Mouse (Mus musculus) brain, embryonic 14.5 days (tissue): ENCODE data around the gene Stra6. TPM values are rescaled to one million over a fixed set of nuclear protein-coding genes. Genes with fewer than 3 reads are reported as not detected.

ENCODE experiments used
- DNase-seq: peaks from one replicate; pipeline ENCODE4 v3.0.0-alpha.2; 2011; ENCODE audit warnings: low read depth
- CTCF ChIP-seq: fragments of 200-500 bp; IDR thresholded peaks from 2 replicates; pipeline ENCODE4 v1.5.1; 2012; ENCODE audit warnings: inconsistent platforms, mild to moderate bottlenecking, moderate library complexity, borderline replicate concordance; ENCODE audit not compliant: insufficient read depth, insufficient read length; ENCODE audit errors: extremely low read depth
- POLR2A ChIP-seq: fragments of 200-500 bp; IDR thresholded peaks from 2 replicates; pipeline ENCODE4 v1.6.1; 2012; ENCODE audit warnings: mild to moderate bottlenecking, inconsistent platforms, borderline replicate concordance; ENCODE audit not compliant: poor library complexity, insufficient read depth, insufficient read length, severe bottlenecking; ENCODE audit errors: extremely low read depth
- polyA plus RNA-seq: library from polyadenylated mRNA; depleted of rRNA; stranded (reverse); fragments of >200 nt; gene quantifications from 2 replicates; pipeline ENCODE4 v1.2.3, GENCODE M21; 2012

The Stra6 gene
- polyA plus RNA-seq, 1 experiment: 18.6 TPM

DNA sequence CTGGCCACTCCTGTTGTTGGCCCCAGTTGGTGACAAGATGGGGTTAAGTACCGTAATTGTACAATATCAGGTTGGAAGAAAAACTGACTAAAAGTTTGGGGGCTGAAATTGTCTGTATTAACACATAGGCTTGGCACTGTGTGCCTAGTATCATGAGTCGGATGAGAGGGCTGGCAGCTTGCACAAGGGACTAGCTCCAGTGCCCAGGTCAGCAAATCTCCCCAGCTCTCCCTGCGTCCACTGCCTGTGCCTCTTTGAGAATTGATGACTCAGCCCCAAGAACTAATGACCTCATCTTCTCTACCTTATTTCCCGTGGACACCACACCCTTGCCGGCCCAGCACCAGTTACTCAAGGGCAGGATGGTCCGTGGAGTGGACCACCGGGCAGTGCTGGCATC is 13.7 kb upstream of the Stra6 start:
- TF ChIP-seq POLR2A (no peak), CTCF (no peak)
- no peak for DNase-seq

DNA sequence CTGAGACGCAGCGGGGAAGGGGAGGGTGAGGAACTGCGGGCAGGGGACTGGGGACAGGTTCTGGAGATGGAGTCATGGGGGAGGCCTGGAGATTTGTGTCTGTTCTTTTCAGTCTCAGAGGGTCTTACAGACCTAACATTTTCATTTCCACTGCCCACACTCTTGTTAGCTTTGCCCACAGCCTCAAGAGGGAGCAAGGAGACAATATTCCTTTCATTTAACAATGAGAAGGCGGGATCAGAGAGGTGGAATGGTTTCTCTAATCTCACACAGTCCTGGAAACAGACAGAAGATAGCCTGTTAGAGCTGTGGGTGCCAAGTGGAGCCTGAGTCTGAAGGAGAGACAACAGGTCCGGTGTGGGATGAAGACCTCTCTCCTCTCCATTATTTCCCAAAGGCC is 11.7 kb upstream of the Stra6 start:
- TF ChIP-seq CTCF (peak; percentile 52; the same call in 1 of the 2 replicates), POLR2A (no peak)
- DNase-seq: peak; percentile 76

DNA sequence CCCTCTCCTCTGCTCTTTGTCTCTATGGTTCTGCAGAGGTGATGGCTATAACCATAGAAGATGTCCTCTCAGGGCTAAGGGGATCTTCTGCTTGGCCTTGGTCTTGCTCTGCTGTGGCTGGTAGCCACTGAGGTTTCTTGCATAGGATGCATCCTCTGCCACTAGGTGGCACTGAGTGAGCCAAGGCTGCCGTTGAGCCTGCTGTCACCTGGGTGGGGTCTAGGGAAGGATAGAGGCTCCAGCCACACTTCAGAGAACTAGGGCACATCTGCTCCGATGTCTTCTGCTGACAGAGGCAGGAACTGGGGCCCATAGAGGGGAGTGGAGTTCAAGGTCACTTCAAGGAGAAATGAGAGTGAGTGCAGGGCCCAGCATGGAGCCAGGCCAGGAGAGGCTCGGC is 10.5 kb upstream of the Stra6 start:
- DNase-seq: peak; percentile 86
- TF ChIP-seq POLR2A: no peak
- peak; percentile 84 for TF ChIP-seq CTCF

DNA sequence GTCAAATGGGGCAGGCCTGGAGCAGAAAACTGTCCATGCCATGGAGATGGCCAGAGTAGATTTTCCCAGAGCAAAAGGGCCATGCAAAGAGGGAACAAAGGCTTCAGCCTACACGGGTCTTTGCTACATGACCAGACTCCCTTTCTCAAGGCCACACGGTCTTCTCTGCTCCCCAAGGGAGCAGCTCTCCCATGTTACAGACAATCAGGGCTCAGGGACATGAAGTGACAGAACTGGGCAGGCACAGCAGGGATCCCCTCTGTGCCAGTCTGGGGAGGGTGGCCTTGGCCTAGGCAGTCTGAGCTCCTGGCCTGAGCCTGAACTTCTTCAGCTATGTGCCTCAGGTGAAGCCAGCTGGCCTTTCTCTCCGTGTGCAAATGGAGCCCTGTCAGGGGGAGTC is 10.0 kb upstream of the Stra6 start:
- DNase-seq: no peak
- no peak for TF ChIP-seq POLR2A
- no peak for TF ChIP-seq CTCF

DNA sequence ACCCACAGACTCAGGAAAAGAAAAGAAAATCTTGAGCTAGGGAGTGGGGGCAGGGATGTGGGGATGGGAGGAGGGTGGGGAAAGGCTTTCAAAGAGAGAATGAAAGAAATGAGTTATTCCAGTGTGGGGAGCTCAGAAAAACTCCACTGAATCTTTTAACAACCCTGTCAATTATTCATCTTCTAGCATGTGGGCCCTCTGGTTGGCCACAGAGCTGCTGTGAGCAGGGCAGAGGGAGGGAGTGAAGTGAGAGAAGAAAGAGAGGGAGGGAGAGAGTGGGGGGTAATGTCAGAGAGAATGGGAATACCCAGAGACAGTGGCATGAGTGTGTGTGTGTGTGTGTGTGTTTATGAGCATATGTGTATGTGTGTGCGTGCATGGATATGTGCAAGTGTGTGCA is 9.6 kb upstream of the Stra6 start:
- DNase-seq: peak; percentile 72
- TF ChIP-seq CTCF (no peak), POLR2A (no peak)

DNA sequence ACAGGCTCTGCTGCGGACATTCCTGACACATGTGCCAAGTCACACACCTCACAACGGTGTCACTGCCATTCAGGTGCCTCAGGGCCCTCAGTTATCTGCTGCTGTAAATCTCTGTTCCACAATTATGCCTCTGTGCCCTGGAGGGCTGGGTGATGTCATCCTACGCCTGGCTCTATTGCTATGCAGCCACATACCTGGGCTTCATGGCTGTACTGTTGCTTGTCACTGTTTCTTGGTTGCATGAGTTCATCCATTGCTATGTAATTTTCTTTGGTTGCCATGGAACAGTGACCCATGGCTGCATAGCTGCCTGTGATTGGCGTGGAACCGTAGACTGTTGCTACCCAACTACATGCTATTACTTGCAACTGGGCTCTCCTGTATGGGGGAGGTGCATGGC is 7.9 kb upstream of the Stra6 start:
- DNase-seq: peak; percentile 63
- TF ChIP-seq POLR2A (no peak), CTCF (no peak)

DNA sequence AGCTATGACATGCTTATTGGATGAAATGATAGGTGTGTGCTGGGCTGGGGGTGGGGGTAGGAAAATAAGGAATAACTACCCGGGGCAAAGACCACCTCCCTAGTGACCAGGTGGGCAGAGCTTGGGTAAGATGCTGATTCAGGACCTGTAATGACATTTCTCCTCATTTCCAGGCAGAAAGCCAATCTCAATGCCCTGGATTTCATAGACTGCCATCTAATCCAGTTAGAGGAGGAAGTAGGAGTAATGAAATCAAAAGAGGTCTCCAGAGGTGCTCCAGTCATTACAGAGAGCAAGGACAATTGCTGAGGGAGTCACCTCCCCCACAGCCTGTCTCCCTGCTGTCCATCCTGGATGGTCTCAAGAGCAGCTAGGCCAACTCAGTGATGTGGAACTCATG is 3.7 kb upstream of the Stra6 start:
- TF ChIP-seq POLR2A: no peak
- no peak for TF ChIP-seq CTCF
- no peak for DNase-seq

DNA sequence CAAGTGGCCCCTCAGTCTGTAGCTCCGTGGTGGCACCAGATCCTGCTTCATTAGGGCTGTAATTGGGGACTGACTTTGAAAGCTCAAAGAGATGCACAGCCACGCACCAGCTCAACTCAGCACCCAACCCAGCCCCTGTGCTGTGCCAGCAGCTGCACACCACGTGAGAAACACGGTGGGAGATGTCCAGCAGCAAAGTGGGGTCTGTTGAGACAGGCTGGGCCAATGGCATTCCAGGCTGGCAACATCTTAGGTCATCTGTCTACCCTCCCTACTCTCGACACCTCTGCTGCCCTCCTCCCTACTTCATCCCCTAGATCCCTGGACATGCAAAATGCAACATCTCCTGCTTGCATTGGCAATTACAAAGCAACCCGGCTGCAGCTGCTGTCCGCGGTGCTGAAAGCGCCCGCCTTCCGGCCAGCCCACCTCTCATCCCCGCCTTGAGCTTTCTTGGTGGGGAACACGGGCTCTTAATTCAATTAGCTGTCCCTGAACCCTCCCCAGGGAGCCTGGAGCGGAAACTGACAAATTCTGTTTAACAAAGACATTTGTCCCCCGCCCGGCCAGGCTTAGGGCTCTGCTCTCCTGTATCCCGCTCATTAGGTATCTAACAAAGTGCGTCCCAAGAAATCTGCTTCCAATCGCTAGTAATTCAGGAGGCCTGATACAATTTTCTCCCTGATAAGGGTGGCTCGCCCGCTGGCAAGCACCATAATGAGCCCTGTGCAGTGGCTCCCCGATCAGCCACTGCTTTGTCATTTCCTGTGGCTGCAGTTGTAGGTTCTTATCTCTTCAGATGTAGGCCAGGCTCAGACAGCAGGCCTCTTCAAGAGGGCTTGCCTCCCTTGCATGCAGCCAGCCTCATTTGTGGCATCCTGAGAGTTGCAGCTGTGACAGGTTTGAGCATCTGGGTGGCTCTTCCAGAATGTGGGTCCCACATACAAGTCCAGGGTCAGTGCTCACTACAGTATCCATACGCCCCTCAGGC is 2.6 kb upstream of the Stra6 start:
- DNase-seq: peak; percentile 87
- no peak for TF ChIP-seq POLR2A
- no peak for TF ChIP-seq CTCF

DNA sequence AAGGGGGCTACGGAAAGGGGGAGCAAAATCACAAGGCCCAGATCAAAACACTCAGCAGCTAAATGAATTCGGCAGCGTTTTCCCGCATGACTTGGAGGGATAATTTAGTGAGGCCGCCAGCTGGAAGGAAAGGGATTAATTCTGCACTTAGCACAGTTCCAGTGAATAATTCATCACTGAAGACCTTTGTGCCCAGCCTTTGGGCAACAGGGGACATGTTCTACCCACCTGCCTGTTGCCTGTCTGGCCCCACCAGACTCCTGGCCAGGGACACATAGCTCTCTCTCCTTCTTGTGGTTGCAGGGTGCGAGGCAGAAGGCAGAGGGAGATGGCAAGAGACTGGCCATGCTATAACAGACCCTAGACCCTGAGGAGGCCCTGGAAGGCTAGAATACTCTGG is 1.9 kb downstream of the Stra6 start:
- TF ChIP-seq POLR2A (no peak), CTCF (no peak)
- peak; percentile 95 for DNase-seq

DNA sequence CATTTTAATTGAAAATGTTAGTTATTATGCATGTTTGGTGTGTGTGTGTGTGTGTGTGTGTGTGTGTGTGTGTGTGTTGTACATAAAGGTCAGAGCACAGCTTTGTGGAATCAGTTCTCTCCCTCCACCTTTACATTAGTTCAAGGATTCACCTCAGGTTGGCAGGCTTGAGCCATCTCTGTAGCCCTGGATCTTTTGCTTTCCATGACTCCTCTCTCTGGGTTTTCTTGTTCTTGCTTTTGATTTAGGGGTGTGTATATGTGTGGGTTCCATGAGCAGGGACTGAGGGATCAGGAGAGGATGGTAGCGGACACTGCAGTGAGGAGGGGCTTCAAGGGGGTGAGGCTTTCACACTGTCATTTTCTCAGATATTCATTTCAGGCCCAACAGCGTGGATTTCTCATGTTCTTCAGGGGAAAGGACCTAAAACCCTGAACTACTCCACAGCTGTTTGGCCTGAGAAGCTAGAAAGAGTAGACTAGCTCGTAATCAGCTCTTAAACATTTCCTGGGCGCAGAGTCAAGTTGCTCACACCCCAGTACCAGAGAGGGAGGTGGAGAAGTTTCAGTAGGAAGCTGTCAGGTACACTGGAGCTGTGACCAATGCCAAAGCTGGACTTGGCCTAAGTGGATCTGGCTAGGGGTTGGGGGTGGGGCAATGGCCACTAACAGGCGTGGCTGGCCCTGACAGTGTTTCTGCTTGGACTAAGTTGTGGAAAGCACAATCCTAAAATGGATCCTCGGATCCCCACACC is 2.6 kb downstream of the Stra6 start:
- TF ChIP-seq CTCF (peak; percentile 45; the same call in 1 of the 2 replicates), POLR2A (no peak)
- peak; percentile 72 for DNase-seq

DNA sequence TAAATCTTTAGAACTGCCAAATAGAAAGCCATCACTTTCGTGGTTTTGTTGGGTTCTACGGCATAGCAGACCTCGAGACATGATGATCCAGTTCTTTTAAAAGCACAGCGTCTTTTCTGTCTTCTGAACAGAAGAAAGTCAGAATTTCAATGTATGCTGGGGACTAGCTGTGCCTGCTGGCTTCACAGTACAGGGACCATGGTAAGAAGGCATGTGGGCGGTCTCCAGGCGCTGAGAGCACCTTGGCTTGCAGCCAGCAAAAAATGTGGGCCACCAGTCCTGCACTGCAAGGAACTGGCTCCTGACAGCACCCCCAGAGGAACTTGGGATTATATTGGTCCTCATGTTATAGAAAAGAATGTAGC is 3.1 kb downstream of the Stra6 start:
- peak; percentile 73 for DNase-seq

DNA sequence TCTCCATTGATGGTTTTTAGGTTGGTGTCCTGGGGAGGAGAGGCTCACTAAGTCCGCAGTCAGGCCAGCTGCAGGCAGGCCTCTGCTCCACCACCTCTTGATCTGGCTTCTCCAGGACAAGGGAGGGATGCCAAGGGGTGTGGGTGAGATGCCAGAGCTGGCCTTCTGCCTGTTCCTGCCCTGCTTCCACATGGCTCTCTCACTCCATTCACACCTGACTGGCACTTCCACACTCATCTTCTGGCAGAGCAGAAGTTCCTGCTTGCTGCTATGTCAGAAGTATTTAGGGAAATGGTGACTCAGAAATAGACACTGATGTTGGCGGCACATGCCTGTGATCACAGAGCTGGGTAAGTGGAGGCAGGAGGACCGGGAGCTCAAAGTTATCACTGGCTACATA is 4.0 kb downstream of the Stra6 start:
- DNase-seq: no peak
- TF ChIP-seq POLR2A: no peak
- TF ChIP-seq CTCF: no peak

More for the DNA sequence above, 3.1 kb downstream of the Stra6 start:
- TF ChIP-seq CTCF (no peak), POLR2A (no peak)

DNA sequence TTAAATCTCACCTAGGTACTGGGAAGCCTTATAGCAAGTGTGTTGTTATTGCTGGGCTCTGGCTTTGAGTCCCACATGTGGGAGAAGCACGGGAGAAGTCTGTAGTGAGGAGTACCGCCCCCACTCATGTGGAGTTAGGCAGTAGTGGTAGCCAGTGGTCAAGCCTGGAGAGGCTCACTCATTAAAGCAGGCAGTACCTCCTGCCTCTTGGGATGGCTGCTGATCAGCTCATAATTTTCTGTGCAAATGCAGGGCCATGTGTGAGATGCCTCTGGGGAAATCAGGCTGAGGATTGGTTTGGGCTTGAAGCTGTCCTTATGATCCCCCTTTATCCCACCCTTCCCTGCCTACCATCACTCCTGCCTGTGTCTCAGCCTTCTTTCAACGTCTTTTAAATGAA is 11.0 kb downstream of the Stra6 start:
- TF ChIP-seq CTCF (no peak), POLR2A (no peak)
- DNase-seq: peak; percentile 65
